Mouse (Mus musculus) small intestine, adult 2 months (tissue): ENCODE measurements around the gene Rpl3l. TPM values are rescaled to one million over a fixed set of nuclear protein-coding genes. Genes with fewer than 3 reads are reported as not detected.

ENCODE experiments used
- H3K27ac ChIP-seq: fragments of 200-500 bp; 2 replicates; pipeline ENCODE4 v1.5.1; 2012; ENCODE audit warnings: low read depth, low read length, control low read depth, inconsistent platforms; ENCODE audit not compliant: insufficient read depth
- H3K27me3 ChIP-seq: fragments of 200-500 bp; 2 replicates; pipeline ENCODE4 v1.6.1; 2012; ENCODE audit warnings: mild to moderate bottlenecking, moderate library complexity, low read length, inconsistent platforms; ENCODE audit not compliant: control insufficient read depth, insufficient read depth
- H3K36me3 ChIP-seq: fragments of 200-500 bp; 2 replicates; pipeline ENCODE4 v1.6.1; 2012; ENCODE audit warnings: mild to moderate bottlenecking, low read length, control low read depth, inconsistent platforms; ENCODE audit not compliant: control insufficient read depth, insufficient read depth
- H3K4me1 ChIP-seq: fragments of 200-500 bp; 2 replicates; pipeline ENCODE4 v1.6.1; 2012; ENCODE audit warnings: low read length, inconsistent platforms, mixed read lengths; ENCODE audit not compliant: control insufficient read depth, insufficient read depth, insufficient read length
- H3K4me3 ChIP-seq: fragments of 200-500 bp; 2 replicates; pipeline ENCODE4 v1.5.1; 2012; ENCODE audit warnings: low read depth, mild to moderate bottlenecking, control low read depth, inconsistent platforms, low read length, moderate library complexity
- CTCF ChIP-seq: fragments of 200-500 bp; IDR thresholded peaks from 2 replicates; pipeline ENCODE4 v1.5.1; 2012; ENCODE audit warnings: low read depth, mild to moderate bottlenecking, control low read depth, inconsistent platforms, low read length, moderate library complexity, mixed read lengths; ENCODE audit not compliant: insufficient replicate concordance, insufficient read length; ENCODE audit errors: extremely low read depth
- POLR2A ChIP-seq: fragments of 200-500 bp; IDR thresholded peaks from 2 replicates; pipeline ENCODE4 v1.6.1; 2012; ENCODE audit warnings: low read depth, mild to moderate bottlenecking, control low read depth, inconsistent platforms, low read length, moderate library complexity
- WGBS: fragments of 180-500 bp; shearing (Covaris S2); methylation state at CpG from one replicate; pipeline ENCODE4 v1.1.7; 2018; 5-methylcytosine and 5-hydroxymethylcytosine counted together
- polyA plus RNA-seq: library from polyadenylated mRNA; depleted of rRNA; stranded (reverse); fragments of >200 nt; gene quantifications from 2 replicates; pipeline ENCODE4 v1.2.3, GENCODE M21; 2012; rRNA removed

Gene Rpl3l
- polyA plus RNA-seq, result 0.11 and 0.19 TPM in 2 replicates

DNA sequence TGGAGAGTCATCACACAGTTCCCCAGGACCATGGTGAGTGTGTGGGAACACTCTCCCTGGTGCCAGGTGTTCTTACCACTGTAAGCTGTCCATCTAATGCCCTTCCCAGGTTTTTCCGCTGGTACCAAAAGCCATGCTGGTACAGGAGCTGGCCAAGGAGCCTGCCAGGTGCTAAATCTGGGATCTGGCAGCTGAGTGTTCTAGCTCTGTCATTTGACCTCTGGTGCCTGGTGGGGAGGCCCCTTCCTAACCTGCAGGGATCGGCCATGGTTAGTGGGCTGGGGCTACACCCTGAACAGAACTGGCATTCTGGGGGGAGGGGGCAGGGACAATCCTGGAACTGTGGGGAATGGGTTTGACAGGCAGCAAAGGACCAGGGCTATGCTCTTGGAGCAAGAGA lies at the start of gene Rpl3l:
Rpl3l (plus strand) TSS at position 203 of the 400 bp plus-strand sequence.
- TF ChIP-seq CTCF, result no peak
- TF ChIP-seq POLR2A, result no peak
- no peak within 1 kb of the TSS for H3K27ac ChIP-seq
- no peaks in the 10 kb centered on the region for H3K36me3 ChIP-seq
- WGBS, result 62% methylated on average over 2 of the region's 2 CpGs
- H3K27me3 ChIP-seq, result no peaks in the 10 kb centered on the region
- H3K4me3 ChIP-seq, result no peak within 1 kb of the TSS
- peaks cover 1% of the 10 kb centered on the region for H3K4me1 ChIP-seq

GRCm38 (mm10) chr17:24686514-24686913 lies 41.1 kb upstream of the Rpl3l start:
- TF ChIP-seq POLR2A (no peak), CTCF (no peak)
- 50% methylated on average over 16 of the region's 16 CpGs for WGBS
- Histone ChIP-seq H3K4me1 (peaks cover 13% of the 10 kb centered on the region), H3K27ac (no peak overlapping the region), H3K36me3 (peaks cover 8% of the 10 kb centered on the region), H3K27me3 (peaks cover 17% of the 10 kb centered on the region), H3K4me3 (peak overlapping the region; percentile 24)

DNA sequence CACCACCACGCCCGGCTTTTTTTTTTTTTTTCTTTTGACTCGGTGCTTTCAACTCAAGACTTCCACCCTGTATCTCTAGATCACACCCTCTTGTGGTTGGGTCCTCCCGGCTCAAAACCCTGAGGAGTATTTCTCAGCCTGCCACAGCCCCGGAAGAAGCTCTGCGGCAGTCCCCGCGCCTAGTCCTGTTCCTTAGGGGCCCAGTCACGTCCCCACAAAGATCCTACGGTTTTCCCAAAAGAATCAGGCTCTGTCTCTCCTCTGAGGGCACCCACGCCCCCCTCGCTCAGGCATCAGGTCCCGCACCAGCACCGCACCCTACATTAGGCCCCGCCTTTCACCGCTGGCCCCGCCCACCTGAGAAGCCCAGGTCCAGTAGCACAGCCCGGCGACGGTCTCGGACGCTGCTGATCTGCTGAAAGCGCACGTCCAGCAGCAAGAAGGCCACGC lies 40.4 kb upstream of the Rpl3l start:
- TF ChIP-seq CTCF, result no peak
- Histone ChIP-seq H3K27ac (no peak overlapping the region), H3K27me3 (peaks cover 17% of the 10 kb centered on the region), H3K4me1 (peaks cover 13% of the 10 kb centered on the region), H3K36me3 (peaks cover 4% of the 10 kb centered on the region; the same call in 1 of the 2 replicates), H3K4me3 (peak overlapping the region; percentile 74)
- under 1% methylated on average over 25 of the region's 25 CpGs for WGBS

GRCm38 (mm10) chr17:24687599-24687998 lies 40.0 kb upstream of the Rpl3l start:
- 24% methylated on average over 23 of the region's 23 CpGs for WGBS
- H3K27ac ChIP-seq, result no peak overlapping the region
- H3K4me1 ChIP-seq, result peaks cover 13% of the 10 kb centered on the region
- TF ChIP-seq POLR2A, result no peak
- TF ChIP-seq CTCF, result no peak
- peaks cover 2% of the 10 kb centered on the region; the same call in 1 of the 2 replicates for H3K36me3 ChIP-seq
- H3K27me3 ChIP-seq, result peaks cover 17% of the 10 kb centered on the region
- H3K4me3 ChIP-seq, result peak overlapping the region; percentile 74

- Histone ChIP-seq H3K4me3 (peak within 1 kb of the TSS; percentile 57), H3K27ac (no peak within 1 kb of the TSS), H3K27me3 (peaks cover 17% of the 10 kb centered on the region), H3K36me3 (peaks cover 7% of the 10 kb centered on the region), H3K4me1 (peaks cover 13% of the 10 kb centered on the region)
- 2% methylated on average over 53 of the region's 55 CpGs for WGBS
- TF ChIP-seq POLR2A (no peak), CTCF (no peak)
Measured at GRCm38 (mm10) chr17:24689251-24690081, 38.2 kb upstream of the Rpl3l start, which contains the start of gene Syngr3. Gene Syngr3, minus strand, starts transcription at chr17:24689955.

- Histone ChIP-seq H3K27me3 (peaks cover 17% of the 10 kb centered on the region), H3K4me1 (peaks cover 17% of the 10 kb centered on the region), H3K4me3 (no peak overlapping the region), H3K36me3 (peaks cover 7% of the 10 kb centered on the region), H3K27ac (no peak overlapping the region)
- TF ChIP-seq POLR2A, result no peak
- no peak for TF ChIP-seq CTCF
- WGBS, result 81% methylated on average over 5 of the region's 5 CpGs
Measured at GRCm38 (mm10) chr17:24692385-24692784, 35.2 kb upstream of the Rpl3l start.

GRCm38 (mm10) chr17:24695326-24696010 lies 32.2 kb upstream of the Rpl3l start:
- H3K27ac ChIP-seq, result peak overlapping the region; percentile 48

More at GRCm38 (mm10) chr17:24695326-24696010, 32.2 kb upstream of the Rpl3l start:
- H3K36me3 ChIP-seq, result peaks cover 7% of the 10 kb centered on the region
- no peaks in the 10 kb centered on the region for H3K27me3 ChIP-seq
- 3% methylated on average over 50 of the region's 51 CpGs for WGBS
- TF ChIP-seq CTCF (no peak), POLR2A (no peak)
- H3K4me3 ChIP-seq, result peak overlapping the region; percentile 74
- H3K4me1 ChIP-seq, result peaks cover 20% of the 10 kb centered on the region; the same call in 1 of the 2 replicates
